Comparison of ENCODE assay signal across 31 mouse cellular contexts in the genomic region with DNA sequence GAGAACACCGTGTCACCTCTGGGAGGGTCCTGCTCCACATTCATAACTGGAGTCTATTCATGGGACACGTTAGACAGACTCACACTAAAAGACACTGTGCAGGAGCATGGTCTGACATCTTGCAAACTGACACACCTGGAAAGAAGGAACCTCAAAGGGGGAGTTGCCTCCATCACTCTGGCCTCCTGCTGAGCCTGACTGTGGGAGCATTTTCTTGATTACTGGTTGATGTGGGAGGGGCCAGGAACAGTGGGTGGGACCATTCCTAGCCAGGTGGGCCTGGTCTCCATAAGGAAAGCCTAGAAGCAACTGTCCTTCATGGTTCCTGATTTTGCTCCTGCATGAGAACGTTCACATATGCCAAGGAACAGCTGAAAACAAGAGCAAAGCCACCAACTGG. TPM values are rescaled to one million over a fixed set of nuclear protein-coding genes. Genes with fewer than 3 reads are reported as not detected.
DNase-seq lines count a peak whose midpoint lies in the region; TF ChIP-seq lines count a peak whose summit lies in the region.
"Had no signal": no experiment of that assay in that cellular context is flagged by ENCODE, and none has a peak within 500 bp of the region (broad histone marks: within the 10 kb centered on the region; RNA-seq: fewer than 3 reads in every experiment).

No protein-coding gene starts in this region.

- intact Hi-C loops in gastrocnemius, adult 2 months (cut with DNase I): loop anchor here (2.0 kb wide), 1 partner anchor 24 kb away; the partner anchor contains the start of gene Col1a1

- H3K27me3 ChIP-seq in testis, adult 2 months (ENCODE audit: control insufficient read depth, insufficient read depth, low read length): no peaks in the 10 kb centered on the region
- H3K27me3 ChIP-seq in myocyte (ENCODE audit: control insufficient read depth, insufficient read depth, insufficient read length): no peaks in the 10 kb centered on the region
- H3K27me3 ChIP-seq: embryonic facial prominence, embryonic 12.5 days; embryonic facial prominence, embryonic 15.5 days; forebrain, embryonic 15.5 days; hindbrain, embryonic 15.5 days; Patski had no signal

- H3K4me3 ChIP-seq in gastrocnemius, adult 2 months: no peak overlapping the region
- peak overlapping the region; percentile 52 for H3K4me3 ChIP-seq in testis, adult 2 months (ENCODE audit: control insufficient read depth, low read depth, low read length)
- no peak overlapping the region for H3K4me3 ChIP-seq in myocyte
- H3K4me3 ChIP-seq: embryonic facial prominence, embryonic 12.5 days; embryonic facial prominence, embryonic 15.5 days; erythroblast, embryonic 14.5 days; forebrain, embryonic 12.5 days; forebrain, embryonic 15.5 days; heart, embryonic 10.5 days; heart, embryonic 13.5 days; hindbrain, embryonic 15.5 days had no signal

- H3K36me3 ChIP-seq in testis, adult 2 months (ENCODE audit: control insufficient read depth, insufficient read depth, low read length): no peaks in the 10 kb centered on the region
- H3K36me3 ChIP-seq in myocyte (ENCODE audit: control insufficient read depth, insufficient read depth): no peaks in the 10 kb centered on the region
- H3K36me3 ChIP-seq: embryonic facial prominence, embryonic 12.5 days; embryonic facial prominence, embryonic 15.5 days; forebrain, embryonic 12.5 days; forebrain, embryonic 15.5 days; G1E; heart, embryonic 10.5 days; heart, embryonic 13.5 days; hindbrain, embryonic 15.5 days had no signal

- no peaks in the 10 kb centered on the region for H3K79me2 ChIP-seq in myocyte (ENCODE audit: control insufficient read depth, insufficient read depth)

- peak overlapping the region; percentile 62 for H3K4me2 ChIP-seq in myocyte (ENCODE audit: low read depth)
- H3K4me2 ChIP-seq: embryonic facial prominence, embryonic 12.5 days; embryonic facial prominence, embryonic 15.5 days; forebrain, embryonic 12.5 days; forebrain, embryonic 15.5 days; heart, embryonic 13.5 days; hindbrain, embryonic 15.5 days had no signal

- H3K4me1 ChIP-seq in testis, adult 2 months (ENCODE audit: control insufficient read depth, insufficient read depth, low read length): no peaks in the 10 kb centered on the region; the same call in 1 of the 2 replicates

- no peak for TF ChIP-seq CTCF in gastrocnemius, adult 2 months (IDR thresholded peaks at IDR 0.05)
- no peak for TF ChIP-seq CTCF in testis, adult 2 months (IDR thresholded peaks at IDR 0.05; ENCODE audit: control insufficient read depth, insufficient read depth, insufficient replicate concordance, low read depth, low read length)

- TF ChIP-seq POLR2A in testis, adult 2 months (IDR thresholded peaks at IDR 0.05; ENCODE audit: control insufficient read depth, low read depth, low read length): no peak
- TF ChIP-seq POLR2A in myocyte (IDR thresholded peaks at IDR 0.05; ENCODE audit: insufficient read length, low read depth): no peak

- no peak overlapping the region for H3ac ChIP-seq in myocyte (ENCODE audit: control insufficient read depth, insufficient read length)

- peak overlapping the region; percentile 84 for H3K27ac ChIP-seq in gastrocnemius, adult 2 months
- no peak overlapping the region for H3K27ac ChIP-seq in testis, adult 2 months (ENCODE audit: control insufficient read depth, insufficient read depth, low read depth, low read length)
- H3K27ac ChIP-seq: embryonic facial prominence, embryonic 12.5 days; forebrain, embryonic 12.5 days; forebrain, embryonic 15.5 days; heart, embryonic 10.5 days; heart, embryonic 13.5 days; hindbrain, embryonic 15.5 days had no signal

- DNase-seq in gastrocnemius, adult 2 months: no peak
- no peak for DNase-seq in gastrocnemius, postnatal 4 days (ENCODE audit: low spot score in 2 of 2)
- DNase-seq in testis, postnatal 14 days (ENCODE audit: low spot score): no peak
- DNase-seq in ZHBTc4 (ENCODE audit: low read depth, low spot score): peak; percentile 69
- no peak for DNase-seq in left cerebral cortex, adult 18-20 months (ENCODE audit: low spot score in 2 of 2)
- DNase-seq in spleen, postnatal 36 days (ENCODE audit: low spot score in 2 of 2): no peak
- DNase-seq: adrenal gland, adult 8-10 months; adrenal gland, postnatal 25 days; gastrocnemius, postnatal 10 days; gastrocnemius, postnatal 36 days; heart, postnatal 4 days had no signal

TF ChIP-seq in myocyte, 11 proteins besides CTCF, POLR2A, EP300 and RAD21:
- TF ChIP-seq TCF3 (IDR thresholded peaks at IDR 0.05; ENCODE audit: insufficient read length, low read depth) (no peak), POLR2AphosphoS2 (IDR thresholded peaks at IDR 0.05; ENCODE audit: insufficient read length, low read depth) (no peak), SRF (IDR thresholded peaks at IDR 0.05; ENCODE audit: control insufficient read depth, insufficient read length, low read depth) (no peak), MAX (IDR thresholded peaks at IDR 0.05; ENCODE audit: low read depth) (no peak), REST (IDR thresholded peaks at IDR 0.05; ENCODE audit: insufficient read depth, insufficient read length) (no peak), USF1 (IDR thresholded peaks at IDR 0.05; ENCODE audit: low read depth) (no peak), E2F4 (IDR thresholded peaks at IDR 0.05; ENCODE audit: insufficient read depth) (no peak), TCF12 (IDR thresholded peaks at IDR 0.05; ENCODE audit: insufficient read depth, poor library complexity, severe bottlenecking) (no peak), MYOD1 (IDR thresholded peaks at IDR 0.05; ENCODE audit: control insufficient read depth in 1 of 3, insufficient read length in 2 of 3, low read depth in 2 of 3) (no peak), MYOG (IDR thresholded peaks at IDR 0.05; ENCODE audit: control insufficient read depth in 1 of 3, insufficient read depth in 1 of 3, insufficient read length in 2 of 3, low read depth in 2 of 3) (no peak)

RNA-seq across cellular contexts. Expression of gene Col1a1, which starts 23.5 kb away (rescaled TPM):
- 100 to 1,000 TPM; 154 to 483 TPM for total RNA-seq in gastrocnemius, adult 2 months (2021)
- 1,000 to 10,000 TPM; 5,652 to 6,690 TPM for total RNA-seq in gastrocnemius, postnatal 4 days (2021)
- polyA plus RNA-seq in testis, adult 2 months (2012; rRNA removed): 14.3 and 18.0 TPM in 2 replicates
- 206 TPM for polyA plus RNA-seq in myocyte (2012; fragmentation: generic; extraction: Trizol)
- total RNA-seq in left cerebral cortex, adult 18-20 months (2021): 10 to 100 TPM in 1 of 2 experiments, 1 to 10 TPM in 1; 8.8 to 11.2 TPM
- total RNA-seq: common myeloid progenitor, adult 5-6 weeks had no signal
- polyA plus RNA-seq: G1E had no signal

RNA-seq across cellular contexts. Expression of gene Hils1, which starts 54.8 kb away (rescaled TPM):
- not detected for total RNA-seq in gastrocnemius, adult 2 months (2021)
- not detected for total RNA-seq in gastrocnemius, postnatal 4 days (2021)
- 1,028 and 1,102 TPM in 2 replicates for polyA plus RNA-seq in testis, adult 2 months (2012; rRNA removed)
- 0.37 TPM for polyA plus RNA-seq in myocyte (2012; fragmentation: generic; extraction: Trizol)
- not detected for total RNA-seq in left cerebral cortex, adult 18-20 months (2021)
- total RNA-seq: adrenal gland, adult 8-10 months; adrenal gland, postnatal 25 days; common myeloid progenitor, adult 5-6 weeks; G1E; gastrocnemius, postnatal 10 days; gastrocnemius, postnatal 36 days; heart, adult 18-20 months; heart, postnatal 14 days; heart, postnatal 4 days had no signal
- polyA plus RNA-seq: activated CD4-positive, CD25-positive, alpha-beta regulatory T cell, adult 4 months; brain, embryonic 14.5 days; embryonic facial prominence, embryonic 12.5 days; erythroblast, embryonic 14.5 days; forebrain, embryonic 12.5 days; forebrain, embryonic 15.5 days; G1E; heart, embryonic 10.5 days; heart, embryonic 13.5 days; hindbrain, embryonic 11.5 days; hindbrain, embryonic 15.5 days; intestine, embryonic 14.5 days; intestine, postnatal 0 days; Patski had no signal

Comparison
In these comparisons a context has a peak if more than half of its experiments do, and no peak if none do; other contexts are left out.
1. RNA of gene Col1a1, which starts 23.5 kb away (total RNA-seq): 5,652 to 6,690 TPM in gastrocnemius, postnatal 4 days and 154 to 483 TPM in gastrocnemius, adult 2 months; 8.8 to 11.2 TPM in left cerebral cortex, adult 18-20 months; every median in the first group is over 10 times any median in the second.